Mouse (Mus musculus) ES-E14 (cell line): Measurements from ENCODE around the gene Nrbp1.

ENCODE experiments used
- ZC3H11A ChIP-seq: IDR thresholded peaks from 2 replicates; pipeline ENCODE4 v1.6.1; 2012; ENCODE audit warnings: low read depth, mild to moderate bottlenecking, inconsistent platforms, low read length, borderline replicate concordance
- ZNF384 ChIP-seq: IDR thresholded peaks from 2 replicates; pipeline ENCODE4 v1.6.1; 2012; ENCODE audit warnings: low read depth, low read length, inconsistent platforms

- TF ChIP-seq ZC3H11A (no peak), ZNF384 (no peak)
These were observed 47.6 kb upstream of the Nrbp1 start, which contains the start of the genes Snx17 and Eif2b4 for GRCm38 (mm10) chr5:31192939-31193630.
